Mouse (Mus musculus): ENCODE data around the gene Olfr923. TPM values are rescaled to one million over a fixed set of nuclear protein-coding genes. Genes with fewer than 3 reads are reported as not detected.
"Not testable (repeated sequence)": the region's sequence is repeated elsewhere in the genome, so short reads cannot be mapped to it uniquely, and the experiment has no call there.

Gene Olfr923
- polyA plus RNA-seq (2015; fragmentation: Nextera tagmentation; extraction: Ambion mirVana), result not detected in 2 replicates

GRCm38 (mm10) chr9:38826245-38826644, at the start of gene Olfr923:
TSS of gene Olfr923 (plus strand) at chr9:38826545.
- no peaks in the 10 kb centered on the region for H3K36me3 ChIP-seq
- no peaks in the 10 kb centered on the region for H3K9me3 ChIP-seq
- H3K27me3 ChIP-seq, result no peaks in the 10 kb centered on the region
- no peak within 1 kb of the TSS for H3K4me3 ChIP-seq (replicated peaks)
- no peak within 1 kb of the TSS for H3K27ac ChIP-seq
- WGBS, result 88% methylated on average over 1 of the region's 1 CpGs
- H3K4me2 ChIP-seq (replicated peaks), result no peak within 1 kb of the TSS
- no peak within 1 kb of the TSS for H3K9ac ChIP-seq (replicated peaks)
- no peak for ATAC-seq
- H3K4me1 ChIP-seq (replicated peaks), result no peaks in the 10 kb centered on the region

- H3K4me2 ChIP-seq (replicated peaks), result no peak overlapping the region
- no peak overlapping the region for H3K27ac ChIP-seq
- H3K4me1 ChIP-seq (replicated peaks), result no peaks in the 10 kb centered on the region
- WGBS, result 90% methylated on average over 2 of the region's 2 CpGs
- no peaks in the 10 kb centered on the region for H3K9me3 ChIP-seq
- no peak for ATAC-seq
- no peaks in the 10 kb centered on the region for H3K36me3 ChIP-seq
- H3K27me3 ChIP-seq, result no peaks in the 10 kb centered on the region
- H3K9ac ChIP-seq (replicated peaks), result no peak overlapping the region
- no peak overlapping the region for H3K4me3 ChIP-seq (replicated peaks)
Observed at GRCm38 (mm10) chr9:38792689-38793088, 33.7 kb upstream of the Olfr923 start.

GRCm38 (mm10) chr9:38805696-38806095, 20.6 kb upstream of the Olfr923 start:
- no peak for ATAC-seq
- no peaks in the 10 kb centered on the region for H3K36me3 ChIP-seq
- no peak overlapping the region for H3K9ac ChIP-seq (replicated peaks)
- H3K27ac ChIP-seq, result no peak overlapping the region
- no peak overlapping the region for H3K4me3 ChIP-seq (replicated peaks)
- no peaks in the 10 kb centered on the region for H3K27me3 ChIP-seq
- H3K9me3 ChIP-seq, result no peaks in the 10 kb centered on the region
- no peaks in the 10 kb centered on the region for H3K4me1 ChIP-seq (replicated peaks)
- no peak overlapping the region for H3K4me2 ChIP-seq (replicated peaks)

GRCm38 (mm10) chr9:38814314-38814713, 12.0 kb upstream of the Olfr923 start, which contains the start of gene Olfr922:
TSS of gene Olfr922 (plus strand) at chr9:38814614.
- Histone ChIP-seq H3K9ac (replicated peaks) (no peak within 1 kb of the TSS), H3K36me3 (no peaks in the 10 kb centered on the region), H3K4me3 (replicated peaks) (no peak within 1 kb of the TSS), H3K9me3 (no peaks in the 10 kb centered on the region), H3K4me1 (replicated peaks) (no peaks in the 10 kb centered on the region), H3K27ac (no peak within 1 kb of the TSS), H3K27me3 (no peaks in the 10 kb centered on the region), H3K4me2 (replicated peaks) (no peak within 1 kb of the TSS)
- no peak for ATAC-seq
- WGBS, result 79% methylated on average over 2 of the region's 2 CpGs

DNA sequence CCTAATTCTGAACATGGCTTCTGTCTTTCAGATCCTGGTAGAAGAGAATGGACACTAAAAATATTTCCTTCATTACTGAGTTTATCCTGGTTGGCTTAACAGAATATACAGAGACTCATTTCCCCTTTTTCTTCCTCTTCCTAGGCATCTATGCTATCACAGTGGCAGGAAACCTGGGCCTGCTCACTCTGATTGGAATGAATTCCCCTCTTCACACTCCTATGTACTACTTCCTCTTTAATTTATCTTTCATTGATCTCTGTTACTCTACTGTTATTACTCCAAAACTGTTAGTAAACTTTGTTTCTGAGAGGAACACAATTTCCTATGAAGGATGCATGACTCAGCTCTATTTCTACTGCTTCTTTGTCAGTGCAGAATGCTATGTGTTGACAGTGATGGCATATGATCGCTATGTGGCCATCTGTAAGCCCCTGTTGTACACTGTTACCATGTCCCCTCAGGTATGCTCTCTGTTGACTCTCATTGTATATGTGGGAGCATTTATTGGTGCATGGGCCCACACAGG, 10.8 kb upstream of the Olfr923 start:
- Histone ChIP-seq H3K27ac (no peak overlapping the region), H3K36me3 (no peaks in the 10 kb centered on the region), H3K4me3 (replicated peaks) (no peak overlapping the region), H3K9me3 (no peaks in the 10 kb centered on the region), H3K27me3 (no peaks in the 10 kb centered on the region), H3K4me1 (replicated peaks) (no peaks in the 10 kb centered on the region), H3K9ac (replicated peaks) (no peak overlapping the region), H3K4me2 (replicated peaks) (no peak overlapping the region)
- 88% methylated on average over 1 of the region's 1 CpGs for WGBS
- no peak for ATAC-seq

DNA sequence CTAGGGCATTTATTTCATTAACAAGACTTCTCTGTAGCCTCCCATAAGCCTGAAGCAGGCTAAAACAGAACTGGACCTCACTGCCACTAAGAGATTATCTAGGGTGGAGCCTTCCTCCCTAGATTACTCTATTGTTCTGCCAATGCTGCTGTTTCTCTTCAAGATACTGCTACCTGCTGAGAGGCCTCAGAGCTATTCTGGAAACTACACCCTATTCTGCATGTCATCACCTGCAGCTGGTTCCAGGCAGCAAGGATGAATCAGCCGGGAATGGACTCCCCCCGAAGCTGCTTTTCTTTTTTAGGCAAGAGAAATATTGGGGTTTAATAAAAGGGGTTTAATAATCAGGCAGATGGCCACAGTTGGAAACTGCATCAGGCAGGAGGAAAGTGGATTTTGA, 6.7 kb downstream of the Olfr923 start:
- no peaks in the 10 kb centered on the region for H3K9me3 ChIP-seq
- H3K4me1 ChIP-seq (replicated peaks), result no peaks in the 10 kb centered on the region
- H3K4me3 ChIP-seq (replicated peaks), result no peak overlapping the region
- H3K27ac ChIP-seq, result no peak overlapping the region
- 74% methylated on average over 2 of the region's 2 CpGs for WGBS
- H3K4me2 ChIP-seq (replicated peaks), result no peak overlapping the region
- ATAC-seq, result no peak
- H3K27me3 ChIP-seq, result no peaks in the 10 kb centered on the region
- no peak overlapping the region for H3K9ac ChIP-seq (replicated peaks)
- H3K36me3 ChIP-seq, result no peaks in the 10 kb centered on the region

- H3K4me3 ChIP-seq (replicated peaks), result no peak within 1 kb of the TSS
- no peak within 1 kb of the TSS for H3K9ac ChIP-seq (replicated peaks)
- no peak for ATAC-seq
- H3K4me2 ChIP-seq (replicated peaks), result no peak within 1 kb of the TSS
- no peaks in the 10 kb centered on the region for H3K4me1 ChIP-seq (replicated peaks)
- WGBS, result 93% methylated on average over 1 of the region's 1 CpGs
- H3K27ac ChIP-seq, result no peak within 1 kb of the TSS
- H3K36me3 ChIP-seq, result no peaks in the 10 kb centered on the region
- no peaks in the 10 kb centered on the region for H3K27me3 ChIP-seq
- no peaks in the 10 kb centered on the region for H3K9me3 ChIP-seq
Observed at GRCm38 (mm10) chr9:38844149-38844548, 17.8 kb downstream of the Olfr923 start, which contains the start of gene Olfr924. TSS of gene Olfr924 (plus strand) at chr9:38844449.

DNA sequence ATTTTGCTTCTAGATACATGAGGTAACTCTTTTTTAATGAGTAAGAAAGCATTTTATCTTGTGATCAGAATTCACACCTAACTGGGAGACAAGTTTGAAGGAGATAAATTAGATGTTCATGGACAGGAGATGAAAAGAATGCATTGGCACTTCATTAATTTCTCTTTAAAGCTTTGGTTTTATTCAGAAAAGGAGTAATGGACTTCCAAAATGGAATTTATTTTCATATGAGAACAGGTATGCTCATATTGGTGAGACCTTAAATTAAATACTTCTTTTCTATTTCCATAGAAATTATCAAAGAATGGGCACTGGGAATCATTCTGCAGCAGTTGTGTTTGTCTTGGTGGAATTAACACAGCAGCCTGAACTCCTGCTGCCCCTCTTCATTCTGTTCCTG, 28.4 kb downstream of the Olfr923 start, which contains the start of gene Olfr26:
Gene Olfr26 (plus strand): TSS at position 301 of the 400 bp plus-strand sequence.
- Histone ChIP-seq H3K4me1 (replicated peaks) (no peaks in the 10 kb centered on the region), H3K27me3 (no peaks in the 10 kb centered on the region), H3K4me2 (replicated peaks) (no peak within 1 kb of the TSS), H3K9me3 (no peaks in the 10 kb centered on the region), H3K27ac (no peak within 1 kb of the TSS), H3K4me3 (replicated peaks) (no peak within 1 kb of the TSS), H3K36me3 (no peaks in the 10 kb centered on the region), H3K9ac (replicated peaks) (no peak within 1 kb of the TSS)
- ATAC-seq, result no peak

DNA sequence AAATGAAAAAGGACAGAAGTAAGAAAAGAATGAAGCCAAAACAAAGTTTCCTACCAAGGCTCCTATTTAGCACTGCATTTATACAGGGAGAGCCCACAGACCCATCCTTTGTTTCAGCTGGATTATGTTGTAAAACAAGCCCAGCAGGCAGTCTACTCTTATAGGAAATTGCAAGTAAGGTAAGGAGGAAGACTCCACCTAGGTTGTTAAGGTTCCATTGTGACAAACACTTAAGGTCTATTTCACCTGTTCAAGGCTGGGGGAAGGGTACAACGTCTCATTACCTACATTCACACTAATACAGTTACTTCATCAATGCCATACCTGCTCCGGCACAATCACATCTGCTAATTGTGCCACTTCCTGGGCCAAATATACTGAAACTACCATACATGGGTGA, 48.5 kb downstream of the Olfr923 start:
- not testable (repeated sequence) for H3K27ac ChIP-seq; H3K9me3 ChIP-seq; H3K36me3 ChIP-seq; ATAC-seq; H3K4me3 ChIP-seq (replicated peaks); H3K4me1 ChIP-seq (replicated peaks); H3K9ac ChIP-seq (replicated peaks); H3K4me2 ChIP-seq (replicated peaks); H3K27me3 ChIP-seq
- WGBS, result 74% methylated on average over 2 of the region's 2 CpGs

GRCm38 (mm10) chr9:38876826-38877225, 50.5 kb downstream of the Olfr923 start, which contains the start of gene Olfr926:
TSS of gene Olfr926 (plus strand) at chr9:38877126.
- Histone ChIP-seq H3K9ac (replicated peaks) (no peak within 1 kb of the TSS), H3K27me3 (no peaks in the 10 kb centered on the region), H3K4me3 (replicated peaks) (no peak within 1 kb of the TSS), H3K9me3 (no peaks in the 10 kb centered on the region; the same call in 1 of the 2 replicates), H3K4me1 (replicated peaks) (no peaks in the 10 kb centered on the region), H3K36me3 (no peaks in the 10 kb centered on the region), H3K27ac (no peak within 1 kb of the TSS), H3K4me2 (replicated peaks) (no peak within 1 kb of the TSS)
- 97% methylated on average over 2 of the region's 2 CpGs for WGBS
- no peak for ATAC-seq

Other genes starting within 250 kb of the Olfr923 start
- gene Olfr912, start 246.4 kb upstream of the Olfr923 start, polyA plus RNA-seq (2015; fragmentation: Nextera tagmentation; extraction: Ambion mirVana), result not detected in 2 replicates
- not detected in 2 replicates for gene Olfr913, start 233.8 kb upstream of the Olfr923 start, polyA plus RNA-seq (2015; fragmentation: Nextera tagmentation; extraction: Ambion mirVana)
- not detected in 2 replicates for gene Olfr914, start 221.4 kb upstream of the Olfr923 start, polyA plus RNA-seq (2015; fragmentation: Nextera tagmentation; extraction: Ambion mirVana)
- not detected in 2 replicates for gene Olfr916, start 166.7 kb upstream of the Olfr923 start, polyA plus RNA-seq (2015; fragmentation: Nextera tagmentation; extraction: Ambion mirVana)
- gene Olfr917, start 160.7 kb upstream of the Olfr923 start, polyA plus RNA-seq (2015; fragmentation: Nextera tagmentation; extraction: Ambion mirVana), result not detected in 2 replicates
- not detected in 2 replicates for gene Olfr918, start 151.9 kb upstream of the Olfr923 start, polyA plus RNA-seq (2015; fragmentation: Nextera tagmentation; extraction: Ambion mirVana)
- not detected in 2 replicates for gene Olfr919, start 122.9 kb upstream of the Olfr923 start, polyA plus RNA-seq (2015; fragmentation: Nextera tagmentation; extraction: Ambion mirVana)
- gene Vwa5a, start 108.3 kb upstream of the Olfr923 start, polyA plus RNA-seq (2015; fragmentation: Nextera tagmentation; extraction: Ambion mirVana), result 6.0 and 8.3 TPM in 2 replicates
- gene Olfr920, start 74.2 kb upstream of the Olfr923 start, polyA plus RNA-seq (2015; fragmentation: Nextera tagmentation; extraction: Ambion mirVana), result not detected in 2 replicates
- gene Olfr921, start 53.5 kb upstream of the Olfr923 start, polyA plus RNA-seq (2015; fragmentation: Nextera tagmentation; extraction: Ambion mirVana), result not detected in 2 replicates
- not detected in 2 replicates for gene Olfr922, start 11.9 kb upstream of the Olfr923 start, polyA plus RNA-seq (2015; fragmentation: Nextera tagmentation; extraction: Ambion mirVana)
- gene Olfr924, start 17.9 kb downstream of the Olfr923 start, polyA plus RNA-seq (2015; fragmentation: Nextera tagmentation; extraction: Ambion mirVana), result not detected in 2 replicates
- not detected in 2 replicates for gene Olfr26, start 28.5 kb downstream of the Olfr923 start, polyA plus RNA-seq (2015; fragmentation: Nextera tagmentation; extraction: Ambion mirVana)
- gene Olfr926, start 50.6 kb downstream of the Olfr923 start, polyA plus RNA-seq (2015; fragmentation: Nextera tagmentation; extraction: Ambion mirVana), result not detected in 2 replicates
- gene Olfr930, start 103.3 kb downstream of the Olfr923 start, polyA plus RNA-seq (2015; fragmentation: Nextera tagmentation; extraction: Ambion mirVana), result not detected in 2 replicates
- not detected in 2 replicates for gene Olfr933, start 145.8 kb downstream of the Olfr923 start, polyA plus RNA-seq (2015; fragmentation: Nextera tagmentation; extraction: Ambion mirVana)
- gene Olfr934, start 161.8 kb downstream of the Olfr923 start, polyA plus RNA-seq (2015; fragmentation: Nextera tagmentation; extraction: Ambion mirVana), result not detected in 2 replicates
- gene Olfr935, start 173.1 kb downstream of the Olfr923 start, polyA plus RNA-seq (2015; fragmentation: Nextera tagmentation; extraction: Ambion mirVana), result not detected in 2 replicates
- gene Olfr146, start 196.8 kb downstream of the Olfr923 start, polyA plus RNA-seq (2015; fragmentation: Nextera tagmentation; extraction: Ambion mirVana), result not detected in 2 replicates
- gene Olfr937, start 238.4 kb downstream of the Olfr923 start, polyA plus RNA-seq (2015; fragmentation: Nextera tagmentation; extraction: Ambion mirVana), result not detected in 2 replicates